In genomic region chr11:31637788-31638373, GRCm38 (mm10) we compare ENCODE assay signal across 8 mouse cellular contexts. TPM values are rescaled to one million over a fixed set of nuclear protein-coding genes. Genes with fewer than 3 reads are reported as not detected.
DNase-seq lines count a peak whose midpoint lies in the region; ATAC-seq and TF ChIP-seq lines count a peak whose summit lies in the region.

No protein-coding gene starts in this region.

- H3K36me3 ChIP-seq in MEL (ENCODE audit: control insufficient read depth in 1 of 2, insufficient read depth in 2 of 2, low read length in 2 of 2) = no peaks in the 10 kb centered on the region
- H3K36me3 ChIP-seq in forebrain, embryonic 13.5 days (ENCODE audit: poor library complexity, severe bottlenecking) = no peaks in the 10 kb centered on the region

- TF ChIP-seq EP300 in MEL (IDR thresholded peaks at IDR 0.05; ENCODE audit: low read depth in 1 of 2, low read length in 2 of 2) = no peak

- H3K27ac ChIP-seq in MEL (ENCODE audit: control insufficient read depth, low read depth, low read length) = no peak overlapping the region
- no peak overlapping the region for H3K27ac ChIP-seq in forebrain, embryonic 13.5 days
- H3K27ac ChIP-seq in layer of hippocampus, adult 2 months = no peak overlapping the region

- no peaks in the 10 kb centered on the region for H3K79me2 ChIP-seq in MEL (ENCODE audit: control insufficient read depth, insufficient read depth, low read length, poor library complexity)

- H3K27me3 ChIP-seq in MEL (ENCODE audit: control insufficient read depth in 1 of 2, insufficient read depth in 2 of 2, low read length in 2 of 2) = no peaks in the 10 kb centered on the region; a peak in 1 of 4 replicates
- no peaks in the 10 kb centered on the region for H3K27me3 ChIP-seq in forebrain, embryonic 13.5 days

- 0 out of 2 replicates have a peak overlapping the region, but pooled peaks have one; percentile 20 for H3K4me2 ChIP-seq in forebrain, embryonic 13.5 days

- no peaks in the 10 kb centered on the region for H3K4me1 ChIP-seq in MEL (ENCODE audit: control insufficient read depth in 1 of 2, insufficient read depth in 2 of 2, low read length in 2 of 2)
- no peaks in the 10 kb centered on the region for H3K4me1 ChIP-seq in forebrain, embryonic 13.5 days

- 23% methylated on average over 10 of the region's 10 CpGs for WGBS in forebrain, embryonic 13.5 days

- peak; percentile 74 to 99 (median 92) for TF ChIP-seq CTCF in MEL (IDR thresholded peaks at IDR 0.05 in 2 of 3, conservative IDR thresholded peaks at IDR 0.05 in 1 of 3; ENCODE audit: control insufficient read depth in 1 of 3, insufficient read depth in 1 of 3, low read depth in 2 of 3, low read length in 3 of 3, poor library complexity in 1 of 3, severe bottlenecking in 1 of 3)
- TF ChIP-seq CTCF in layer of hippocampus, adult 2 months (conservative IDR thresholded peaks at IDR 0.05) = peak; percentile 97

- TF ChIP-seq RAD21 in MEL (IDR thresholded peaks at IDR 0.05; ENCODE audit: low read depth, low read length) = peak; percentile 85

- peak; percentile 81 for ATAC-seq in forebrain, embryonic 13.5 days

- no peak overlapping the region for H3K9ac ChIP-seq in MEL (ENCODE audit: control insufficient read depth, low read depth, low read length, poor library complexity, severe bottlenecking)
- no peak overlapping the region for H3K9ac ChIP-seq in forebrain, embryonic 13.5 days

- no peak for TF ChIP-seq POLR2A in MEL (IDR thresholded peaks at IDR 0.05; ENCODE audit: control insufficient read depth in 1 of 2, insufficient read depth in 1 of 2, low read depth in 1 of 2, low read length in 2 of 2, poor library complexity in 1 of 2)

- H3K4me3 ChIP-seq in MEL (ENCODE audit: control insufficient read depth in 1 of 2, insufficient read depth in 1 of 2, low read depth in 2 of 2, low read length in 2 of 2) = no peak overlapping the region
- no peak overlapping the region for H3K4me3 ChIP-seq in forebrain, embryonic 13.5 days
- no peak overlapping the region for H3K4me3 ChIP-seq in layer of hippocampus, adult 2 months

- DNase-seq in MEL (ENCODE audit: low read depth, low spot score) = peak; percentile 77
- DNase-seq in cerebellum, adult 11 months = peak; percentile 36
- DNase-seq in heart, postnatal 4 days = peak; percentile 87
- peak; percentile 70 to 79 for DNase-seq in layer of hippocampus, adult 2 months (ENCODE audit: low spot score in 2 of 2)
- DNase-seq in lung, postnatal 14 days = peak; percentile 82
- peak; percentile 79 for DNase-seq in retina, postnatal 1 day
- peak; percentile 42 to 45 for DNase-seq in urinary bladder, adult 18-20 months (ENCODE audit: low spot score in 2 of 2)

- H3K9me3 ChIP-seq in MEL (replicated peaks; ENCODE audit: insufficient read depth, low read length) = no peaks in the 10 kb centered on the region
- no peaks in the 10 kb centered on the region for H3K9me3 ChIP-seq in forebrain, embryonic 13.5 days (replicated peaks)

TF ChIP-seq in MEL, 35 proteins besides CTCF, POLR2A, EP300 and RAD21:
- no peak for TF ChIP-seq POLR2AphosphoS2 (IDR thresholded peaks at IDR 0.05; ENCODE audit: low read length)
- no peak for TF ChIP-seq USF2 (IDR thresholded peaks at IDR 0.05; ENCODE audit: borderline replicate concordance in 1 of 2, insufficient read depth in 1 of 2, low read depth in 1 of 2, low read length in 2 of 2)
- no peak for TF ChIP-seq RCOR1 (IDR thresholded peaks at IDR 0.05; ENCODE audit: low read depth, low read length)
- TF ChIP-seq CHD2 (IDR thresholded peaks at IDR 0.05; ENCODE audit: low read length) = no peak
- TF ChIP-seq ZC3H11A (IDR thresholded peaks at IDR 0.05; ENCODE audit: low read depth, low read length) = peak; percentile 77
- TF ChIP-seq ZMIZ1 (IDR thresholded peaks at IDR 0.05; ENCODE audit: low read depth, low read length) = no peak
- TF ChIP-seq MEF2A (IDR thresholded peaks at IDR 0.05; ENCODE audit: extremely low read depth, insufficient replicate concordance, low read depth, low read length, poor library complexity, severe bottlenecking) = no peak
- TF ChIP-seq SMC3 (IDR thresholded peaks at IDR 0.05; ENCODE audit: low read depth, low read length) = peak; percentile 93
- no peak for TF ChIP-seq ZNF384 (IDR thresholded peaks at IDR 0.05; ENCODE audit: low read depth, low read length)
- no peak for TF ChIP-seq E2F4 (IDR thresholded peaks at IDR 0.05; ENCODE audit: borderline replicate concordance, low read depth, low read length)
TF ChIP-seq in MEL: peak in this region for 2.

RNA-seq across cellular contexts. Expression of gene Bod1, which starts 33.8 kb away (rescaled TPM):
- 39.6 and 47.3 TPM in 2 replicates for total RNA-seq in MEL (2012; rRNA removed)
- polyA plus RNA-seq in MEL (2012; ENCODE audit: insufficient read depth in 1 of 2, insufficient read length in 2 of 2, low read depth in 1 of 2, low replicate concordance in 2 of 2, missing spikeins in 1 of 2) = 10 to 100 TPM in 1 of 2 experiments, not detected in 1; 40.0 TPM
- polyA plus RNA-seq in forebrain, embryonic 13.5 days (2015; fragmentation: Nextera tagmentation; extraction: Ambion mirVana) = 153 and 157 TPM in 2 replicates
- 10 to 100 TPM; 85.1 to 94.5 TPM for total RNA-seq in heart, postnatal 4 days (2021)
- 100 to 1,000 TPM in 1 of 2 experiments, 10 to 100 TPM in 1; 97.1 to 101 TPM for total RNA-seq in layer of hippocampus, adult 2 months (2021)

Comparison
In these comparisons a context has a peak if more than half of its experiments do, and no peak if none do; other contexts are left out.
1. DNase-seq: peak in every context shown above with its lines; median percentile 87 in heart, postnatal 4 days; 82 in lung, postnatal 14 days; 79 in retina, postnatal 1 day; 77 in MEL; 74 in layer of hippocampus, adult 2 months; 44 in urinary bladder, adult 18-20 months; 36 in cerebellum, adult 11 months.